Mouse (Mus musculus) stomach, postnatal 0 days (tissue): ENCODE results near the gene Prkag3.

Experiments used
- CTCF ChIP-seq: IDR thresholded peaks from 2 replicates; pipeline ENCODE4 v1.5.1; 2016; ENCODE audit warnings: antibody characterized with exemption, low read depth, mild to moderate bottlenecking, moderate library complexity
- EP300 ChIP-seq: optimal IDR thresholded peaks from 2 replicates; pipeline ENCODE3; 2016; ENCODE audit warnings: antibody characterized with exemption

DNA sequence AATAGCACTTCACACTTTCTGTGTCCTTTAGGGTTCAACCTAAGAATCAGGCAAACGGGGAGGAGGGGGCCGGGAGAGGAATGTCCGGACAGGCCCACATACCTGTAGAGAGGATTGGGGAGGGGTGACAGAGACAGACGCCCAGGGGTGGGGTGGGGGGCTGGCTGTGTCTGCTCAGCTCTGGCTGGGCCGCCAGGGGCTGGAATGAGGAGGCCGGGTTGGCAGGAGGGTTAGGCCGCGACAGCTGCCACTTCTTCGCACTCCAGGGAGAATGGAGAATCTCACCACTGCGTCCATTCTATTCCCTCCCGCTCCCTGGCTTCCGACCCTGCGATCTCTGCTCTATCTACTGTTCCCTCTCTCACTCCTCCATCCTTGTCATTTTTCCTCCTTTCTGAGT is 34.5 kb upstream of the Prkag3 start:
- TF ChIP-seq CTCF, result no peak
- TF ChIP-seq EP300, result no peak
